ENCODE assay signal across 11 mouse cellular contexts in the genomic region with DNA sequence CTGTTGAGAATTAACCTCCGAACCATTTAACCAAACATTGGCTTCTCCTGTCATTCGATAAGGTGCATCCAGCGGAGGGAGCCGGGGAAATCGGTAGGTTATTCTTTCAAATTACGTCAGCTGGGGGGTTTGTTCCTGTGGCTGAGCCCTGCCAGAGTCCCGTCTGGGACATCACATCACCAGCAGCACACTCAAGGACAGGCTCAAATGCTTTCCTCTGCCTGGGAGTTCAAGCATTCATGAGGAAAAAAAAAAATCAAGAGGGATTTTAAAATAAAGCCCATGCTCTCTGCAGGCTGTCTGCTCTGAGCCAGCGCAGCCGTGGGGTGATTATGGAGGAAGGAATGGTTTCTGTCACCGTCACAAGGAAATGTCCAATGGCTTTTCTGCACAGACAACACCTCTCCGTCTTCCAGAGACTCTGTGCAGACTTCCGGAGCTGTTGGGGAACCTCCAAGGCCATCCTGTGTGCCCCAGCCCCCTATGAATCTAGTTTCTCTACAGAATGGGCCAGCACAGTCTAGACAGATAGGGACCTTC. TPM values are rescaled to one million over a fixed set of nuclear protein-coding genes. Genes with fewer than 3 reads are reported as not detected.
DNase-seq lines count a peak whose midpoint lies in the region; ATAC-seq lines count a peak whose summit lies in the region.
"Had no signal": no experiment of that assay in that cellular context is flagged by ENCODE, and none has a peak within 500 bp of the region (broad histone marks: within the 10 kb centered on the region; RNA-seq: fewer than 3 reads in every experiment).

No protein-coding gene starts in this region.

- peak overlapping the region; percentile 24; the same call in 1 of the 2 replicates for H3K27ac ChIP-seq in kidney, embryonic 15.5 days
- H3K27ac ChIP-seq in embryonic facial prominence, embryonic 10.5 days (replicated peaks): peak overlapping the region; percentile 78
- peak overlapping the region; percentile 63 for H3K27ac ChIP-seq in embryonic facial prominence, embryonic 14.5 days (replicated peaks; ENCODE audit: low read depth, low read length)
- peak overlapping the region; percentile 63; the same call in 1 of the 2 replicates for H3K27ac ChIP-seq in limb, embryonic 13.5 days
- no peak overlapping the region for H3K27ac ChIP-seq in hindbrain, embryonic 14.5 days
- H3K27ac ChIP-seq: gastrocnemius, adult 2 months; hindbrain, postnatal 0 days had no signal

- no peak overlapping the region for H3K9ac ChIP-seq in kidney, embryonic 15.5 days
- no peak overlapping the region for H3K9ac ChIP-seq in embryonic facial prominence, embryonic 14.5 days (ENCODE audit: low read depth, low read length)
- no peak overlapping the region for H3K9ac ChIP-seq in limb, embryonic 13.5 days
- no peak overlapping the region for H3K9ac ChIP-seq in hindbrain, embryonic 14.5 days

- no peak overlapping the region for H3K4me3 ChIP-seq in kidney, embryonic 15.5 days (replicated peaks)
- no peak overlapping the region for H3K4me3 ChIP-seq in embryonic facial prominence, embryonic 10.5 days
- H3K4me3 ChIP-seq in embryonic facial prominence, embryonic 14.5 days (ENCODE audit: low read depth, low read length): no peak overlapping the region
- no peak overlapping the region for H3K4me3 ChIP-seq in limb, embryonic 13.5 days
- H3K4me3 ChIP-seq in hindbrain, embryonic 14.5 days (replicated peaks; ENCODE audit: low read length): no peak overlapping the region
- H3K4me3 ChIP-seq: gastrocnemius, adult 2 months had no signal

- no peaks in the 10 kb centered on the region for H3K27me3 ChIP-seq in kidney, embryonic 15.5 days
- H3K27me3 ChIP-seq in embryonic facial prominence, embryonic 10.5 days (replicated peaks; ENCODE audit: low read depth, poor library complexity, severe bottlenecking): 0 out of 2 replicates have a peak, but pooled peaks cover 6% of the 10 kb centered on the region
- no peaks in the 10 kb centered on the region for H3K27me3 ChIP-seq in embryonic facial prominence, embryonic 14.5 days (replicated peaks; ENCODE audit: control insufficient read depth, insufficient read depth, low read length)
- no peaks in the 10 kb centered on the region for H3K27me3 ChIP-seq in limb, embryonic 13.5 days
- H3K27me3 ChIP-seq in hindbrain, embryonic 14.5 days (ENCODE audit: control insufficient read depth, insufficient read depth, low read length): no peaks in the 10 kb centered on the region

- DNase-seq in kidney, adult 9 months: no peak
- DNase-seq in embryonic facial prominence, embryonic 10.5 days (ENCODE audit: low spot score): peak; percentile 65
- peak; percentile 76 for DNase-seq in embryonic facial prominence, embryonic 14.5 days (ENCODE audit: low spot score)
- no peak for DNase-seq in right cerebral cortex, postnatal 25 days
- no peak for DNase-seq in hindbrain, embryonic 14.5 days (ENCODE audit: low spot score)
- DNase-seq: cerebellum, adult 9-11 months; gastrocnemius, adult 2 months; thymus, postnatal 36 days had no signal

- no peak for ATAC-seq in kidney, embryonic 15.5 days (replicated peaks; ENCODE audit: low FRiP score)
- peak; percentile 50; the same call in 1 of the 2 replicates for ATAC-seq in embryonic facial prominence, embryonic 14.5 days (ENCODE audit: low read depth)
- ATAC-seq in limb, embryonic 13.5 days (ENCODE audit: low FRiP score, low read depth): no peak
- no peak for ATAC-seq in hindbrain, embryonic 14.5 days (ENCODE audit: low FRiP score)
- ATAC-seq: hindbrain, postnatal 0 days had no signal

- peaks cover 28% of the 10 kb centered on the region for H3K4me1 ChIP-seq in kidney, embryonic 15.5 days
- peaks cover 39% of the 10 kb centered on the region for H3K4me1 ChIP-seq in embryonic facial prominence, embryonic 10.5 days
- peaks cover 15% of the 10 kb centered on the region for H3K4me1 ChIP-seq in embryonic facial prominence, embryonic 14.5 days (ENCODE audit: control insufficient read depth, insufficient read depth, low read length)
- H3K4me1 ChIP-seq in limb, embryonic 13.5 days: peaks cover 31% of the 10 kb centered on the region
- H3K4me1 ChIP-seq in hindbrain, embryonic 14.5 days (replicated peaks; ENCODE audit: control insufficient read depth, insufficient read depth, low read length): no peaks in the 10 kb centered on the region

- H3K4me2 ChIP-seq in kidney, embryonic 15.5 days: no peak overlapping the region
- no peak overlapping the region for H3K4me2 ChIP-seq in embryonic facial prominence, embryonic 14.5 days (ENCODE audit: low read depth, low read length)
- no peak overlapping the region for H3K4me2 ChIP-seq in limb, embryonic 13.5 days (replicated peaks)
- no peak overlapping the region for H3K4me2 ChIP-seq in hindbrain, embryonic 14.5 days (replicated peaks)

- no peaks in the 10 kb centered on the region for H3K9me3 ChIP-seq in kidney, embryonic 15.5 days (replicated peaks)
- H3K9me3 ChIP-seq in embryonic facial prominence, embryonic 10.5 days: no peaks in the 10 kb centered on the region
- H3K9me3 ChIP-seq in embryonic facial prominence, embryonic 14.5 days (ENCODE audit: control insufficient read depth, low read length): no peaks in the 10 kb centered on the region
- no peaks in the 10 kb centered on the region for H3K9me3 ChIP-seq in limb, embryonic 13.5 days
- no peaks in the 10 kb centered on the region for H3K9me3 ChIP-seq in hindbrain, embryonic 14.5 days (ENCODE audit: control insufficient read depth, low read length)

- no peaks in the 10 kb centered on the region for H3K36me3 ChIP-seq in kidney, embryonic 15.5 days
- no peaks in the 10 kb centered on the region for H3K36me3 ChIP-seq in embryonic facial prominence, embryonic 10.5 days (replicated peaks)
- H3K36me3 ChIP-seq in embryonic facial prominence, embryonic 14.5 days (ENCODE audit: control insufficient read depth, insufficient read depth, low read length): no peaks in the 10 kb centered on the region
- H3K36me3 ChIP-seq in limb, embryonic 13.5 days: no peaks in the 10 kb centered on the region
- no peaks in the 10 kb centered on the region for H3K36me3 ChIP-seq in hindbrain, embryonic 14.5 days (replicated peaks; ENCODE audit: control insufficient read depth, insufficient read depth)

- WGBS in kidney, embryonic 15.5 days: 34% methylated on average over 12 of the region's 12 CpGs
- 45% methylated on average over 12 of the region's 12 CpGs for WGBS in embryonic facial prominence, embryonic 10.5 days
- WGBS in embryonic facial prominence, embryonic 14.5 days: 31% methylated on average over 12 of the region's 12 CpGs
- 27% methylated on average over 12 of the region's 12 CpGs for WGBS in limb, embryonic 13.5 days
- 78% methylated on average over 12 of the region's 12 CpGs for WGBS in hindbrain, embryonic 14.5 days

RNA-seq across cellular contexts. Expression of a gene that starts 26.6 kb away (rescaled TPM):
- 13.6 and 15.4 TPM in 2 replicates for polyA plus RNA-seq in kidney, embryonic 15.5 days (2015; fragmentation: Nextera tagmentation; extraction: Ambion mirVana)
- polyA plus RNA-seq in embryonic facial prominence, embryonic 10.5 days (2016; fragmentation: Nextera tagmentation; extraction: Ambion mirVana): 1.9 and 2.9 TPM in 2 replicates
- polyA plus RNA-seq in embryonic facial prominence, embryonic 14.5 days (2014; fragmentation: Nextera tagmentation; extraction: Ambion mirVana): 12.7 and 16.7 TPM in 2 replicates
- polyA plus RNA-seq in limb, embryonic 13.5 days (2015; fragmentation: Nextera tagmentation; extraction: Ambion mirVana): 17.1 and 20.8 TPM in 2 replicates
- 0.63 and 0.90 TPM in 2 replicates for polyA plus RNA-seq in hindbrain, embryonic 14.5 days (2014; fragmentation: Nextera tagmentation; extraction: Ambion mirVana)

Comparison
In these comparisons a context has a peak if more than half of its experiments do, and no peak if none do; other contexts are left out.
1. DNase-seq: peak in embryonic facial prominence, embryonic 10.5 days (single experiment) and embryonic facial prominence, embryonic 14.5 days (single experiment); none in kidney, adult 9 months (single experiment), right cerebral cortex, postnatal 25 days (single experiment) and hindbrain, embryonic 14.5 days (single experiment).